Mouse (Mus musculus): ENCODE measurements around the gene Pef1. TPM values are rescaled to one million over a fixed set of nuclear protein-coding genes. Genes with fewer than 3 reads are reported as not detected.
A peak's percentile ranks its signal among the peaks of the same experiment; 100 is the strongest.

Gene Pef1
- polyA plus RNA-seq (2015; fragmentation: Nextera tagmentation; extraction: Ambion mirVana): 67.5 and 69.1 TPM in 2 replicates

DNA sequence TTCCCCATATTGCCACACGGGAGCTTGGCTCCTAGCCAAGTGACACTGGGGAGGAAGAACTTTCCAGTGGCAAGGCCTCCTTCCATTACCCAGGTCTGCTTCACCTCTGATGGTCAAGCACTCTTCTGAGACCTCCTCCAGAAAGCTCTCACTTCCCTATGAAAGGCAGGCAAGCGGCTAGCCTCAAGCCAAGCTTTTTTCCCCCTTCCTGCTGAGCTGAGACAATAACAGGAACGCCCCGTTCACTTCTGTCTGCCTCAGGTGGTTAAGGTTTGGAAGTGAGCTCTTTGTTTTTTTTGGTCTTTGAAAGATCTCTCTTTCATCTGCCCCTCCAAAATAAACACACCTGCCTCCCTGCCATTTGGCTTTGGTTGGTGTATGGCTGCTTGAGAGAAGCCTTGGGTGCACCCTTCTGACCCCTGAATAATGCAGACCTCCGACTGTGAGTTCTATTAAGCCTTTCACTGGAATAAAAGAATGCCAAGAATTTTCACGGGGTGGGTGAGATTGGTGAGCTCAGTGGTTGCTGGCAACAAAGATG lies at the start of gene Pef1:
Gene Pef1 (plus strand): TSS at position 448 of the 541 bp plus-strand sequence.
- no peaks in the 10 kb centered on the region for H3K9me3 ChIP-seq
- no peak within 1 kb of the TSS for H3K9ac ChIP-seq
- peak within 1 kb of the TSS; percentile 28; the same call in 1 of the 2 replicates for H3K27ac ChIP-seq (replicated peaks)
- 7% methylated on average over 6 of the region's 6 CpGs for WGBS
- ATAC-seq (ENCODE audit: low FRiP score, low read depth): no peak
- H3K4me3 ChIP-seq: no peak within 1 kb of the TSS
- 0 out of 2 replicates have a peak, but pooled peaks cover 2% of the 10 kb centered on the region for H3K27me3 ChIP-seq
- no peaks in the 10 kb centered on the region for H3K36me3 ChIP-seq
- H3K4me2 ChIP-seq: no peak within 1 kb of the TSS
- H3K4me1 ChIP-seq (replicated peaks): peaks cover 9% of the 10 kb centered on the region

GRCm38 (mm10) chr4:130053111-130053510 lies 49.2 kb upstream of the Pef1 start:
- Histone ChIP-seq H3K27ac (replicated peaks) (0 out of 2 replicates have a peak overlapping the region, but pooled peaks have one; percentile 10), H3K9me3 (no peaks in the 10 kb centered on the region), H3K27me3 (no peaks in the 10 kb centered on the region), H3K4me3 (no peak overlapping the region), H3K9ac (no peak overlapping the region), H3K4me1 (replicated peaks) (peaks cover 54% of the 10 kb centered on the region), H3K4me2 (no peak overlapping the region), H3K36me3 (no peaks in the 10 kb centered on the region)
- 79% methylated on average over 9 of the region's 9 CpGs for WGBS
- ATAC-seq (ENCODE audit: low FRiP score, low read depth): no peak

- no peaks in the 10 kb centered on the region for H3K36me3 ChIP-seq
- H3K4me2 ChIP-seq: no peak overlapping the region
- ATAC-seq (ENCODE audit: low FRiP score, low read depth): peak; percentile 68
- peaks cover 43% of the 10 kb centered on the region for H3K4me1 ChIP-seq (replicated peaks)
- no peaks in the 10 kb centered on the region for H3K9me3 ChIP-seq
- H3K9ac ChIP-seq: no peak overlapping the region
- H3K27ac ChIP-seq (replicated peaks): peak overlapping the region; percentile 53
- H3K4me3 ChIP-seq: no peak overlapping the region
- WGBS: 45% methylated on average over 1 of the region's 1 CpGs
- no peaks in the 10 kb centered on the region for H3K27me3 ChIP-seq
These were observed 47.6 kb upstream of the Pef1 start for GRCm38 (mm10) chr4:130054727-130055126.

DNA sequence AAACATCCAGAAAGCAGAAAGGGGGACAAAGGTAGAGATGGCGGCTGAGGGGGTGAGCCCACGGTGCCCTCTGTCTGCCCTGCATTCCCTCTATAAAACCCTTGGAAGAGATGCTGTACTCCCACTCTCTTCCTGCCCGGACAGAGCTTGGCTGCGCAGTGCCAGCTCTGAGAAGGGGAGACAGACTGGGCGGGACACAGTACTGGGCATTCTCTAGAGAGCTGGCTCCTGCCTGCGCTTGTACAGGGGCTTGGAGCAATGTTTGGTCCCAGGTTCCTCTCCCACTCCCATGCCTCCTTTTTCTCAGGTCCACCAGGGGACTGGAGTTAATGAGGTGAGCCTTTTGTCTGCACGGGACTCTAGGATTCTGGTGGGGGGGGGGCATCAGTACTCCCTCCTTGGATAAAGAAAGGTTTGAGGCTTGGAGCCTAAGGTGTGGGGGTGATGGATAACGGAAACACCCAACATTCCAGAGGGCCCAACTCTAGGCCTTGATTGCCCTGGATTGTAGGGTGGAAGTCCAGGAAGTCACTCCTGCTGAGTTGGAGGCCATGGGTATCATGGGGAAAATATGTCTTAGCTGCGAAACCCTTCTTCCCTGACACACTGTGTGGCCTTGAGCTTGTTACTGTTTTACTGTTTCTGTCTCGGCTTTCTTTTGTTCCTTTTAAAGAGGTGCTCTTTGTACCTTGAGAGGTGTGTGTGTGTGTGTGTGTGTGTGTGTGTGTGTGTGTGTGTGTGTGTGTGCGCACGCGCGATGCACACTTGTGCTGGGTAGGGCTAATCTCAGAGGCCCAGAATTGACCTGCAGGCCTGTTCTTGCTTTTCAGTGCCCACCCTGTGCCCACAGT lies 47.0 kb upstream of the Pef1 start:
- ATAC-seq (ENCODE audit: low FRiP score, low read depth): peak; percentile 59
- no peaks in the 10 kb centered on the region for H3K9me3 ChIP-seq
- peak overlapping the region; percentile 53 for H3K27ac ChIP-seq (replicated peaks)
- H3K36me3 ChIP-seq: no peaks in the 10 kb centered on the region
- no peak overlapping the region for H3K9ac ChIP-seq
- peaks cover 38% of the 10 kb centered on the region for H3K4me1 ChIP-seq (replicated peaks)
- no peaks in the 10 kb centered on the region for H3K27me3 ChIP-seq
- no peak overlapping the region for H3K4me3 ChIP-seq
- H3K4me2 ChIP-seq: no peak overlapping the region
- 75% methylated on average over 14 of the region's 14 CpGs for WGBS

DNA sequence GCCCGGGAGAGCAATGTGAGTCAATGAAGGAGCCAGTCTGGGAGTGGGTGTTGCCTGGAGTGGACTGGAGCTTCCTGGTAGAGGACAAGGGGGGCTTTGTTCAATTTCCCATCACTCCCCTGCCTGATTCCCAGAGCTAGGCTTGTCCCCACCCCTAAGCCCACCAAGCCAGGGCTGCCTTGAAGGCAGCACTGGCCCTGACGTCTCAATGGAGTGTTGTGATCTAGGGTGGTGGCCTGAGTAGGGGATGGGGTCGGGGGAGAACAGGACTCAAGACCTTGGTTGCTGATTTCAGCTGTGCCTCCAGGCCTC lies 46.4 kb upstream of the Pef1 start:
- peaks cover 36% of the 10 kb centered on the region for H3K4me1 ChIP-seq (replicated peaks)
- no peak overlapping the region for H3K9ac ChIP-seq
- ATAC-seq (ENCODE audit: low FRiP score, low read depth): peak; percentile 37; the same call in 1 of the 2 replicates
- no peaks in the 10 kb centered on the region for H3K9me3 ChIP-seq
- H3K27ac ChIP-seq (replicated peaks): peak overlapping the region; percentile 53
- H3K27me3 ChIP-seq: no peaks in the 10 kb centered on the region
- 57% methylated on average over 3 of the region's 3 CpGs for WGBS
- H3K4me2 ChIP-seq: no peak overlapping the region
- no peak overlapping the region for H3K4me3 ChIP-seq
- no peaks in the 10 kb centered on the region for H3K36me3 ChIP-seq

DNA sequence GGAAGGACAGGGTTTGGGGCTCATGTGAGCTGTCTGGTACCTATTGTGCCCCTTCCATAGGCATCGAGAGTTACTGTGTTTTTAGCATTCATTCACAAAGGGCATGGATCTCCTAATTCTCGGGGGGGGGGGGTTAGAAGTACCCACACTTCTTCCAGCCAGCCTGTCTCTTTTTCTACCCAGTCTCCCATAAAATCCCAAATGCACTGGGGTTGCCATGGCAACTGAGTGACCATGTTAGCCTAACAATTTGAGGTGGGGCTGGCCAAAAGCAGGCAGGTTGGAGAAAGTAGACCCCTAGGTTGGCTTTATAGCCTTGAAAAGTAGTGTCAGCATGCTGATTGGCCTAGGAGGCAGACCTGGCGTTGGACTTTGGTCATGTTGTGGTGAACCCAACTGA lies 45.9 kb upstream of the Pef1 start:
- H3K36me3 ChIP-seq: no peaks in the 10 kb centered on the region
- H3K9ac ChIP-seq: no peak overlapping the region
- H3K4me2 ChIP-seq: no peak overlapping the region
- no peak for ATAC-seq (ENCODE audit: low FRiP score, low read depth)
- peaks cover 36% of the 10 kb centered on the region for H3K4me1 ChIP-seq (replicated peaks)
- H3K27ac ChIP-seq (replicated peaks): peak overlapping the region; percentile 53
- H3K4me3 ChIP-seq: no peak overlapping the region
- 44% methylated on average over 3 of the region's 3 CpGs for WGBS
- no peaks in the 10 kb centered on the region for H3K9me3 ChIP-seq
- no peaks in the 10 kb centered on the region for H3K27me3 ChIP-seq

DNA sequence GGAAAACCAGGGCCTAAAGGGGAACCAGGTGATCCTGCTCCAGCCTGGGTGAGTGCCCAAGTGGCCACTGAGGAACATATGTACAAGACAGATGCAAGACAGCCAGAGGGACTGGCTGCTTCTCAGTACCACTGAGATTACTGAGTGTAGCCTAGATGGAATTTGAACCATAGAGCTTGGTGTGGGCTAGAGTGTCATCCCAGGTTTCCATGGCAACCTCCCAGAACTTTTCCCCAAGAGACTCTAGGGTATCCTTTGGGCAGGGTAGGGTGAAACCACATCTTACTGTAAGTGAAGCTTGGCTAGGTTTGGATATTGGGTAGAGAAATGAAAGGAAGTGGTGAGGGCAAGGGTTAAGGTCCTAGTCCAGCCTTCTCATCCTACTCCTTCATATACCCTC lies 41.4 kb upstream of the Pef1 start:
- H3K4me3 ChIP-seq: no peak overlapping the region
- H3K4me2 ChIP-seq: no peak overlapping the region
- no peaks in the 10 kb centered on the region for H3K9me3 ChIP-seq
- H3K27ac ChIP-seq (replicated peaks): no peak overlapping the region
- H3K4me1 ChIP-seq (replicated peaks): peaks cover 9% of the 10 kb centered on the region
- no peaks in the 10 kb centered on the region for H3K27me3 ChIP-seq
- no peak for ATAC-seq (ENCODE audit: low FRiP score, low read depth)
- no peaks in the 10 kb centered on the region for H3K36me3 ChIP-seq
- H3K9ac ChIP-seq: no peak overlapping the region

DNA sequence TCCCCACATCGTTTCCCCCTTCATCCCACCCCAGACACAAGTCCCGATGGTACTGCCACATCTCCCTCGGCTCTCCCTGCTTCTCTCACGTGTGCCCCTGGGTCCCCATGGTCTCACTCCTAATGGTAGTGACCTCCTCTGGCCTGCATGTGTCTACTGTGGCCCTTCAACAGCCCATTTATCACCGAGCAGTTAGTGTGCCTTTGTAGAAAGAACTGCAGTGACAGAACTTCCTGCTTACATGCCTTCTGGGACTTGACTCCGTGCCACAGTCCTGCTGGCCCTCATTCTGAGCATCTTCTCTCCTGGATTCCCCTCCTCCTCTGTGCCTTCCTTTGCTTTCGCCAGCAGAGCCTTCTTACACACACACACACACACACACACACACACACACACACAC lies 39.2 kb upstream of the Pef1 start:
- H3K9me3 ChIP-seq: no peaks in the 10 kb centered on the region
- H3K4me1 ChIP-seq (replicated peaks): no peaks in the 10 kb centered on the region
- H3K27me3 ChIP-seq: no peaks in the 10 kb centered on the region
- H3K27ac ChIP-seq (replicated peaks): no peak overlapping the region
- no peak for ATAC-seq (ENCODE audit: low FRiP score, low read depth)
- H3K4me2 ChIP-seq: no peak overlapping the region
- H3K36me3 ChIP-seq: no peaks in the 10 kb centered on the region
- H3K4me3 ChIP-seq: no peak overlapping the region
- H3K9ac ChIP-seq: no peak overlapping the region
- 72% methylated on average over 6 of the region's 7 CpGs for whole genome bisulfite sequencing

DNA sequence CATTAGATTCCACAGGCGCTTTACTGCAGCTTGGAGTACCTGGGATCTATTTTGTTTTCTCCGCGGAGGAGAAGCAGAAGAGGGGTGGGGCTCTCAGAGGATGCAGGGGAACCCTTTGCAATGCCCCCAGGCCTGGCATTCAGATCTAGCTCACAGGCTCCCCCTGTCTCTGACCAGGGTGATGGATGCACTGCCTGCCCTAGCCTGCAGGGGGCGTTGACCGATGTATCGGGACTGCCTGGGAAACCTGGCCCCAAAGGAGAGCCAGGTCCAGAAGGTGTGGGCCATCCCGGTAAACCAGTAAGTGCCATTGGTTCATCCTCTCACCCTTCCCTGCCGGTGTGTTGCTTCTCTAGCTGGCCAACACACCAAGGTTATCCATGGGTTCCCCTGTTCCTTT lies 35.5 kb upstream of the Pef1 start:
- no peak overlapping the region for H3K4me3 ChIP-seq
- 14% methylated on average over 8 of the region's 8 CpGs for WGBS
- no peak overlapping the region for H3K9ac ChIP-seq
- H3K27ac ChIP-seq (replicated peaks): no peak overlapping the region
- ATAC-seq (ENCODE audit: low FRiP score, low read depth): no peak
- H3K36me3 ChIP-seq: no peaks in the 10 kb centered on the region
- H3K27me3 ChIP-seq: no peaks in the 10 kb centered on the region
- no peaks in the 10 kb centered on the region for H3K9me3 ChIP-seq
- H3K4me2 ChIP-seq: no peak overlapping the region
- no peaks in the 10 kb centered on the region for H3K4me1 ChIP-seq (replicated peaks)

DNA sequence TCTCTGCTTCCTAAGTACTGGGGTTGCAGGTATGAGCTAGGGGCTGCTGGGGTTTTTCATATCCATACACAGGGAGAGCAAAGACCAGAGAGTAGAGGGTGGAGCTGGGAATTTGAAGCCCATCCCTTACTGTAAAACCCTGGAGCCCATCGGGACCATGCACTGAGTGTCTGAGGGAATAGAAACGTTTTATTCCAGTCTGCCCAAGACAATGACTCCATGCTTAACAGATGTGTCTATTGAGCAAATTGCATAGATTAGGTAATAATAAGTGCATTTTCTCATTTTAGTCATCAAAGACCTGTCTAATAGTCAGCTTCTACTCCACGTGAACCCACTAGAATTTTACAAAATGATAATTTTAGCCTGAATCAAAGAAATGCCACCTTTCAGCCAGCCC lies 31.8 kb upstream of the Pef1 start:
- Histone ChIP-seq H3K4me3 (no peak overlapping the region), H3K4me1 (replicated peaks) (peaks cover 10% of the 10 kb centered on the region), H3K4me2 (no peak overlapping the region), H3K9me3 (no peaks in the 10 kb centered on the region), H3K36me3 (no peaks in the 10 kb centered on the region), H3K9ac (no peak overlapping the region), H3K27me3 (no peaks in the 10 kb centered on the region), H3K27ac (replicated peaks) (no peak overlapping the region)
- ATAC-seq (ENCODE audit: low FRiP score, low read depth): no peak
- 60% methylated on average over 3 of the region's 3 CpGs for WGBS

DNA sequence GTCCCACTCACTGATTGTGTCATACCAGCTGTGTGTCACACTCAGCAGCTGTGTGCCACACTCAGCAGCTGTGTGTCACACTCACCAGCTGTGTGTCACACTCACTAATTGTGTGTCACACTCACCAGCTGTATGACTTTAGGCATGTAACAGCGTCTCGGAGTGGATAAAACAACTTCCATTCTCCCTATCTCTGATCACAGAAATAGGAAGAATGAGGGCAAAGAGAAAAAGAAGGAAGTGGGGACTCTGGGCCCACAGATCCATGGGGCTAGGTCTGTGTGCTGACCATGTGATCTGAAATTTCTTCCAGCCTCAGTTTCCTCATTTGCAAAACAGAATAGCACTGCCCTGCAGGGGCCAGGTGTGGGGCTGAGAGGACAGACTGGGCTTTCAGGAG lies 30.6 kb upstream of the Pef1 start:
- H3K4me1 ChIP-seq (replicated peaks): peaks cover 22% of the 10 kb centered on the region

DNA sequence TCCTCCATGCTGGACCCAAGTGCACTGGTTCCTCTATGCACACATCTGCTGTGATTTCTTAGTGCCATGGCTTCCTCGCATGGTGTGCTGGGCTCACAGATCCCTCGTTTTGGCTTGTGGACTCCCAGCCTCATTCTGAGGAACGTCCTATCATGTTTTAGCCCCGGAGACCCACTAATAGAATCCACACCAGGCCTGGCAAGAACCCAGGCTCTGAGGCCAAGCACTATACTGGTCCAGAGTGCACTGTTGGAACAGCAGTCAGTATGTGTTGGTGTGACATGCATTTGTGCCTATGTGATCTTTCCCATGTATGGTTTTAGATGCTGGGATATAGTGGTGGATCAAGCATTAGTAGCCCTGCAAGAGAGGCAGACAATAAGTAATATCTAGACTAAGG lies 29.0 kb upstream of the Pef1 start:
- no peaks in the 10 kb centered on the region for H3K36me3 ChIP-seq
- H3K27me3 ChIP-seq: peaks cover 3% of the 10 kb centered on the region; the same call in 1 of the 2 replicates
- H3K27ac ChIP-seq (replicated peaks): no peak overlapping the region
- no peak overlapping the region for H3K9ac ChIP-seq
- no peaks in the 10 kb centered on the region for H3K9me3 ChIP-seq
- H3K4me3 ChIP-seq: no peak overlapping the region
- peaks cover 34% of the 10 kb centered on the region for H3K4me1 ChIP-seq (replicated peaks)
- 86% methylated on average over 4 of the region's 4 CpGs for WGBS
- no peak for ATAC-seq (ENCODE audit: low FRiP score, low read depth)
- H3K4me2 ChIP-seq: no peak overlapping the region

More for the DNA sequence above, 30.6 kb upstream of the Pef1 start:
- Histone ChIP-seq H3K4me3 (no peak overlapping the region), H3K36me3 (no peaks in the 10 kb centered on the region), H3K27me3 (peaks cover 3% of the 10 kb centered on the region; the same call in 1 of the 2 replicates), H3K4me2 (no peak overlapping the region), H3K9me3 (no peaks in the 10 kb centered on the region), H3K27ac (replicated peaks) (no peak overlapping the region), H3K9ac (no peak overlapping the region)
- no peak for ATAC-seq (ENCODE audit: low FRiP score, low read depth)
- WGBS: 87% methylated on average over 2 of the region's 2 CpGs

Data from hindbrain, embryonic 15.5 days (tissue).